Mouse (Mus musculus): ENCODE results near the gene Lamc2. TPM values are rescaled to one million over a fixed set of nuclear protein-coding genes. Genes with fewer than 3 reads are reported as not detected.

Gene Lamc2
- polyA plus RNA-seq (2012; rRNA removed), result 2.9 and 6.8 TPM in 2 replicates

DNA sequence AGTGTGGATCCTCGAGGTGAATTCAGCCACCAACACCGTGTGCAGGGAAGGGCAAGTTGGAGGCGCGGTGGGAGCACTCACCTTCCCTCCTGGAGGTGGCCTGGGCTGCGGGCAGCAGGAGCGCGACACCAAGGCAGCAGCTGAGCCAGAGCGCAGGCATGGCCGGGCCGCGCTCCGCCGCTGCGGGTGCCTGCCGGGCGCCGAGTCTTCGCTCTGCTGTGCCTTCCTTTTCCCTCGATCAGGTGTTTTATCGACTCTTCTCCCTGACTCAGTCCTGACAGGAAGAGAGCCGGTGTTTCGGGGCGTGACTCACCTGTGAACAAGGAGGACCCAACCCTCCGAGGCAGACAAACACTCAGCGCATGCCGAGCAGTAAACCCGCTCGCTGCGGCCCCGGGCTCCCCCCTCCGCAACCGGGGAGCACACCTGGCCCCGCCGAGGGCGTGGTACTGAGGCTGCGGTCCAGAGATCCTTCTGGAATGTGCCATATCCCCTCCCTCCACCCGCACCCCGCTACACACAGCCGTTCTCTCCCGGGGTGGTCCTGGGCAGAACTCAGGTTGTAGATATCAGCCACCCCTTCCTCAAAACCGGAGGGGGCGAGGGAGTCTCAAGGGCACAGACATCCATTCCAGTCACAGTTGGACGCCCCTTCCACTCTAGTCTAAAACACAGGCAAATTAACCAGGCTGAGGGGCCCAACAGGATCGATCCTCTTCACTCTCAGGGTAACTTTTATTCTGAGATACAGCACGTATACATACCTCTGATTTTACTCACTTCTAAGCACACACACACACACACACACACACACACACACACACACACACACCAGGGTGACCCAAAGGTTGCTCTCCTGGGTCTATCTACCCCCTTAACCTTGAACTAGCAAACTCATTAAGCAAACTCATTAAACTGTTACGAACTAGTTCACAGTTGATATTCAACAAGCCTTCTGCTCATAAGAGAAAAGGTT is at the start of gene Lamc2:
Lamc2 (minus strand) TSS at position 620 of the 976 bp plus-strand sequence.

Other genes starting within 250 kb of the Lamc2 start
- 67.4 and 80.5 TPM in 2 replicates for gene Nmnat2, start 231.5 kb downstream of the Lamc2 start, polyA plus RNA-seq (2012; rRNA removed)
- gene Lamc1, start 146.3 kb upstream of the Lamc2 start, polyA plus RNA-seq (2012; rRNA removed), result 40.6 and 44.5 TPM in 2 replicates
- 4.6 and 4.8 TPM in 2 replicates for gene Shcbp1l, start 238.7 kb upstream of the Lamc2 start, polyA plus RNA-seq (2012; rRNA removed)

Data from central nervous system, embryonic 18 days (tissue).